Mouse (Mus musculus): ENCODE data around the gene Stra8. TPM values are rescaled to one million over a fixed set of nuclear protein-coding genes. Genes with fewer than 3 reads are reported as not detected.

The Stra8 gene
- polyA plus RNA-seq, 1 experiment, result not detected

- TF ChIP-seq TCF12 (IDR thresholded peaks at IDR 0.05; ENCODE audit: insufficient read depth, poor library complexity, severe bottlenecking), result no peak
- TF ChIP-seq POLR2AphosphoS2 (IDR thresholded peaks at IDR 0.05; ENCODE audit: insufficient read length, low read depth), result no peak
- Histone ChIP-seq H3K27me3 (ENCODE audit: control insufficient read depth, insufficient read depth, insufficient read length) (peaks cover 16% of the 10 kb centered on the region), H3ac (ENCODE audit: control insufficient read depth, insufficient read length) (no peak overlapping the region), H3K4me3 (no peak overlapping the region), H3K4me2 (ENCODE audit: low read depth) (no peak overlapping the region), H3K79me2 (ENCODE audit: control insufficient read depth, insufficient read depth) (no peaks in the 10 kb centered on the region), H3K36me3 (ENCODE audit: control insufficient read depth, insufficient read depth) (no peaks in the 10 kb centered on the region)
These were observed 60.7 kb downstream of the Stra8 start for GRCm38 (mm10) chr6:34980661-34981060.

GRCm38 (mm10) chr6:34987085-34987645 is 67.2 kb downstream of the Stra8 start:
- no peak overlapping the region for H3K4me2 ChIP-seq (ENCODE audit: low read depth)
- no peak for TF ChIP-seq POLR2A (IDR thresholded peaks at IDR 0.05; ENCODE audit: insufficient read length, low read depth)
- 0 out of 2 replicates have a peak, but pooled peaks have one; percentile 26 for TF ChIP-seq CEBPB (IDR thresholded peaks at IDR 0.05; ENCODE audit: insufficient read depth, poor library complexity, severe bottlenecking)
- H3ac ChIP-seq (ENCODE audit: control insufficient read depth, insufficient read length), result no peak overlapping the region
- H3K27me3 ChIP-seq (ENCODE audit: control insufficient read depth, insufficient read depth, insufficient read length), result peaks cover 7% of the 10 kb centered on the region
- no peaks in the 10 kb centered on the region for H3K79me2 ChIP-seq (ENCODE audit: control insufficient read depth, insufficient read depth)
- no peaks in the 10 kb centered on the region for H3K36me3 ChIP-seq (ENCODE audit: control insufficient read depth, insufficient read depth)
- no peak overlapping the region for H3K4me3 ChIP-seq

GRCm38 (mm10) chr6:34988081-34988761 is 68.3 kb downstream of the Stra8 start, which contains the start of gene Slc23a4:
Gene Slc23a4, minus strand, starts transcription at chr6:34988404.
- Histone ChIP-seq H3K4me3 (no peak within 1 kb of the TSS), H3K4me2 (ENCODE audit: low read depth) (no peak within 1 kb of the TSS), H3ac (ENCODE audit: control insufficient read depth, insufficient read length) (no peak within 1 kb of the TSS), H3K27me3 (ENCODE audit: control insufficient read depth, insufficient read depth, insufficient read length) (peaks cover 7% of the 10 kb centered on the region), H3K79me2 (ENCODE audit: control insufficient read depth, insufficient read depth) (no peaks in the 10 kb centered on the region), H3K36me3 (ENCODE audit: control insufficient read depth, insufficient read depth) (no peaks in the 10 kb centered on the region)
- TF ChIP-seq POLR2A (IDR thresholded peaks at IDR 0.05; ENCODE audit: insufficient read length, low read depth), result no peak
- TF ChIP-seq MYOD1 (IDR thresholded peaks at IDR 0.05; ENCODE audit: control insufficient read depth in 1 of 3, insufficient read length in 2 of 3, low read depth in 2 of 3), result no peak
- no peak for TF ChIP-seq REST (IDR thresholded peaks at IDR 0.05; ENCODE audit: insufficient read depth, insufficient read length)
- no peak for TF ChIP-seq POLR2AphosphoS2 (IDR thresholded peaks at IDR 0.05; ENCODE audit: insufficient read length, low read depth)
- no peak for TF ChIP-seq CEBPB (IDR thresholded peaks at IDR 0.05; ENCODE audit: insufficient read depth, poor library complexity, severe bottlenecking)
- TF ChIP-seq USF1 (IDR thresholded peaks at IDR 0.05; ENCODE audit: low read depth), result no peak
- no peak for TF ChIP-seq TCF3 (IDR thresholded peaks at IDR 0.05; ENCODE audit: insufficient read length, low read depth)
- TF ChIP-seq SRF (IDR thresholded peaks at IDR 0.05; ENCODE audit: control insufficient read depth, insufficient read length, low read depth), result no peak
- TF ChIP-seq MYOG (IDR thresholded peaks at IDR 0.05; ENCODE audit: control insufficient read depth in 1 of 3, insufficient read depth in 1 of 3, insufficient read length in 2 of 3, low read depth in 2 of 3), result no peak
- no peak for TF ChIP-seq MAX (IDR thresholded peaks at IDR 0.05; ENCODE audit: low read depth)
- TF ChIP-seq TCF12 (IDR thresholded peaks at IDR 0.05; ENCODE audit: insufficient read depth, poor library complexity, severe bottlenecking), result no peak
- TF ChIP-seq E2F4 (IDR thresholded peaks at IDR 0.05; ENCODE audit: insufficient read depth), result no peak

Other genes with a start within 250 kb of the Stra8 start
- 3.6 TPM for gene Agbl3, start 139.7 kb upstream of the Stra8 start, polyA plus RNA-seq (2012; fragmentation: generic; extraction: Trizol)
- gene Tmem140, start 57.0 kb upstream of the Stra8 start, polyA plus RNA-seq (2012; fragmentation: generic; extraction: Trizol), result 12.0 TPM
- gene Cyren, start 42.1 kb upstream of the Stra8 start, polyA plus RNA-seq (2012; fragmentation: generic; extraction: Trizol), result 8.0 TPM
- 12.9 TPM for gene Wdr91, start 9.3 kb upstream of the Stra8 start, polyA plus RNA-seq (2012; fragmentation: generic; extraction: Trizol)
- gene Slc23a4, start 68.2 kb downstream of the Stra8 start, polyA plus RNA-seq (2012; fragmentation: generic; extraction: Trizol), result 0.07 TPM
- 7.9 TPM for gene Cnot4, start 213.6 kb downstream of the Stra8 start, polyA plus RNA-seq (2012; fragmentation: generic; extraction: Trizol)

Measured in myocyte (in vitro differentiated cells).